Mouse (Mus musculus): ENCODE results near the gene Eif5a. TPM values are rescaled to one million over a fixed set of nuclear protein-coding genes. Genes with fewer than 3 reads are reported as not detected.

Eif5a gene
- polyA plus RNA-seq, 1 experiment from 2014 or later, result 2,108 TPM

- 87% methylated on average over 13 of the region's 13 CpGs for WGBS
- Histone ChIP-seq H3K4me1 (ENCODE audit: control insufficient read depth, insufficient read depth, low read length) (peaks cover 17% of the 10 kb centered on the region), H3K9ac (ENCODE audit: low read depth, low read length) (peak overlapping the region; percentile 96; the same call in 1 of the 2 replicates), H3K27ac (ENCODE audit: low read depth, low read length) (no peak overlapping the region), H3K36me3 (ENCODE audit: control insufficient read depth, insufficient read depth, low read length) (peaks cover 46% of the 10 kb centered on the region), H3K9me3 (ENCODE audit: control insufficient read depth, low read length) (no peaks in the 10 kb centered on the region), H3K27me3 (ENCODE audit: control insufficient read depth, insufficient read depth, low read length) (no peaks in the 10 kb centered on the region), H3K4me3 (ENCODE audit: low read length) (peak overlapping the region; percentile 93), H3K4me2 (replicated peaks; ENCODE audit: low read depth, low read length) (peak overlapping the region; percentile 97)
- ATAC-seq (ENCODE audit: low FRiP score, low TSS enrichment), result no peak
Observed at GRCm38 (mm10) chr11:69902972-69903371, 18.8 kb downstream of the Eif5a start.

GRCm38 (mm10) chr11:69901993-69902392 is 19.8 kb downstream of the Eif5a start:
- under 1% methylated on average over 39 of the region's 39 CpGs for WGBS
- Histone ChIP-seq H3K4me1 (ENCODE audit: control insufficient read depth, insufficient read depth, low read length) (peaks cover 17% of the 10 kb centered on the region), H3K4me3 (ENCODE audit: low read length) (peak overlapping the region; percentile 93), H3K27me3 (ENCODE audit: control insufficient read depth, insufficient read depth, low read length) (no peaks in the 10 kb centered on the region), H3K27ac (ENCODE audit: low read depth, low read length) (peak overlapping the region; percentile 99), H3K36me3 (ENCODE audit: control insufficient read depth, insufficient read depth, low read length) (peaks cover 36% of the 10 kb centered on the region), H3K9ac (ENCODE audit: low read depth, low read length) (peak overlapping the region; percentile 96), H3K9me3 (ENCODE audit: control insufficient read depth, low read length) (no peaks in the 10 kb centered on the region), H3K4me2 (replicated peaks; ENCODE audit: low read depth, low read length) (peak overlapping the region; percentile 97)
- ATAC-seq (ENCODE audit: low FRiP score, low TSS enrichment), result peak; percentile 5; the same call in 1 of the 2 replicates

- peak; percentile 76 for ATAC-seq (ENCODE audit: low FRiP score, low TSS enrichment)
- Histone ChIP-seq H3K27me3 (ENCODE audit: control insufficient read depth, insufficient read depth, low read length) (no peaks in the 10 kb centered on the region), H3K9ac (ENCODE audit: low read depth, low read length) (peak overlapping the region; percentile 96), H3K9me3 (ENCODE audit: control insufficient read depth, low read length) (no peaks in the 10 kb centered on the region), H3K4me3 (ENCODE audit: low read length) (peak overlapping the region; percentile 93), H3K4me2 (replicated peaks; ENCODE audit: low read depth, low read length) (peak overlapping the region; percentile 97), H3K27ac (ENCODE audit: low read depth, low read length) (peak overlapping the region; percentile 99), H3K4me1 (ENCODE audit: control insufficient read depth, insufficient read depth, low read length) (peaks cover 17% of the 10 kb centered on the region), H3K36me3 (ENCODE audit: control insufficient read depth, insufficient read depth, low read length) (peaks cover 31% of the 10 kb centered on the region)
- under 1% methylated on average over 42 of the region's 42 CpGs for WGBS
Observed at GRCm38 (mm10) chr11:69901406-69901846, 20.3 kb downstream of the Eif5a start.

GRCm38 (mm10) chr11:69900471-69901405 is 21.0 kb downstream of the Eif5a start, which contains the start of the genes 2810408A11Rik and Neurl4:
Gene 2810408A11Rik, minus strand, starts transcription at chr11:69900987.
Gene Neurl4, plus strand, starts transcription at chr11:69901072.
- Histone ChIP-seq H3K27me3 (ENCODE audit: control insufficient read depth, insufficient read depth, low read length) (no peaks in the 10 kb centered on the region), H3K4me3 (ENCODE audit: low read length) (peak within 1 kb of the TSS; percentile 93), H3K9me3 (ENCODE audit: control insufficient read depth, low read length) (no peaks in the 10 kb centered on the region), H3K36me3 (ENCODE audit: control insufficient read depth, insufficient read depth, low read length) (peaks cover 24% of the 10 kb centered on the region), H3K9ac (ENCODE audit: low read depth, low read length) (peak within 1 kb of the TSS; percentile 96), H3K4me2 (replicated peaks; ENCODE audit: low read depth, low read length) (peak within 1 kb of the TSS; percentile 97), H3K27ac (ENCODE audit: low read depth, low read length) (peak within 1 kb of the TSS; percentile 99), H3K4me1 (ENCODE audit: control insufficient read depth, insufficient read depth, low read length) (peaks cover 17% of the 10 kb centered on the region)
- under 1% methylated on average over 38 of the region's 38 CpGs for WGBS
- peak; percentile 94 for ATAC-seq (ENCODE audit: low FRiP score, low TSS enrichment)

GRCm38 (mm10) chr11:69899870-69900269 is 21.9 kb downstream of the Eif5a start:
- ATAC-seq (ENCODE audit: low FRiP score, low TSS enrichment), result no peak
- H3K27ac ChIP-seq (ENCODE audit: low read depth, low read length), result peak overlapping the region; percentile 37; the same call in 1 of the 2 replicates
- WGBS, result 24% methylated on average over 4 of the region's 4 CpGs

GRCm38 (mm10) chr11:69895291-69895690 is 26.5 kb downstream of the Eif5a start, which contains the start of gene Acap1:
Gene Acap1, minus strand, starts transcription at chr11:69895539.
- 75% methylated on average over 4 of the region's 4 CpGs for WGBS
- peaks cover 7% of the 10 kb centered on the region for H3K4me1 ChIP-seq (ENCODE audit: control insufficient read depth, insufficient read depth, low read length)
- H3K9ac ChIP-seq (ENCODE audit: low read depth, low read length), result no peak within 1 kb of the TSS
- no peaks in the 10 kb centered on the region for H3K27me3 ChIP-seq (ENCODE audit: control insufficient read depth, insufficient read depth, low read length)
- no peak within 1 kb of the TSS for H3K27ac ChIP-seq (ENCODE audit: low read depth, low read length)
- no peak for ATAC-seq (ENCODE audit: low FRiP score, low TSS enrichment)
- no peak within 1 kb of the TSS for H3K4me3 ChIP-seq (ENCODE audit: low read length)
- no peak within 1 kb of the TSS for H3K4me2 ChIP-seq (replicated peaks; ENCODE audit: low read depth, low read length)
- no peaks in the 10 kb centered on the region for H3K9me3 ChIP-seq (ENCODE audit: control insufficient read depth, low read length)
- no peaks in the 10 kb centered on the region for H3K36me3 ChIP-seq (ENCODE audit: control insufficient read depth, insufficient read depth, low read length)

More at GRCm38 (mm10) chr11:69899870-69900269, 21.9 kb downstream of the Eif5a start:
- peak overlapping the region; percentile 93 for H3K4me3 ChIP-seq (ENCODE audit: low read length)
- peak overlapping the region; percentile 96 for H3K9ac ChIP-seq (ENCODE audit: low read depth, low read length)
- no peaks in the 10 kb centered on the region for H3K27me3 ChIP-seq (ENCODE audit: control insufficient read depth, insufficient read depth, low read length)
- H3K36me3 ChIP-seq (ENCODE audit: control insufficient read depth, insufficient read depth, low read length), result peaks cover 17% of the 10 kb centered on the region
- H3K4me1 ChIP-seq (ENCODE audit: control insufficient read depth, insufficient read depth, low read length), result peaks cover 17% of the 10 kb centered on the region
- H3K4me2 ChIP-seq (replicated peaks; ENCODE audit: low read depth, low read length), result peak overlapping the region; percentile 97
- no peaks in the 10 kb centered on the region for H3K9me3 ChIP-seq (ENCODE audit: control insufficient read depth, low read length)

- H3K4me3 ChIP-seq (ENCODE audit: low read length), result no peak overlapping the region
- H3K4me1 ChIP-seq (ENCODE audit: control insufficient read depth, insufficient read depth, low read length), result peaks cover 5% of the 10 kb centered on the region
- no peaks in the 10 kb centered on the region for H3K36me3 ChIP-seq (ENCODE audit: control insufficient read depth, insufficient read depth, low read length)
- H3K9me3 ChIP-seq (ENCODE audit: control insufficient read depth, low read length), result no peaks in the 10 kb centered on the region
- H3K27ac ChIP-seq (ENCODE audit: low read depth, low read length), result no peak overlapping the region
- no peak overlapping the region for H3K9ac ChIP-seq (ENCODE audit: low read depth, low read length)
- no peak for ATAC-seq (ENCODE audit: low FRiP score, low TSS enrichment)
- H3K27me3 ChIP-seq (ENCODE audit: control insufficient read depth, insufficient read depth, low read length), result no peaks in the 10 kb centered on the region
- 73% methylated on average over 5 of the region's 5 CpGs for WGBS
- no peak overlapping the region for H3K4me2 ChIP-seq (replicated peaks; ENCODE audit: low read depth, low read length)
Observed at GRCm38 (mm10) chr11:69894671-69895070, 27.1 kb downstream of the Eif5a start.

GRCm38 (mm10) chr11:69891482-69891881 is 30.3 kb downstream of the Eif5a start:
- Histone ChIP-seq H3K27me3 (ENCODE audit: control insufficient read depth, insufficient read depth, low read length) (no peaks in the 10 kb centered on the region), H3K4me3 (ENCODE audit: low read length) (no peak overlapping the region), H3K9ac (ENCODE audit: low read depth, low read length) (no peak overlapping the region), H3K4me2 (replicated peaks; ENCODE audit: low read depth, low read length) (no peak overlapping the region), H3K27ac (ENCODE audit: low read depth, low read length) (no peak overlapping the region), H3K4me1 (ENCODE audit: control insufficient read depth, insufficient read depth, low read length) (no peaks in the 10 kb centered on the region), H3K9me3 (ENCODE audit: control insufficient read depth, low read length) (no peaks in the 10 kb centered on the region), H3K36me3 (ENCODE audit: control insufficient read depth, insufficient read depth, low read length) (no peaks in the 10 kb centered on the region)
- no peak for ATAC-seq (ENCODE audit: low FRiP score, low TSS enrichment)
- 79% methylated on average over 4 of the region's 4 CpGs for WGBS

All from kidney, embryonic 14.5 days (tissue).